ENCODE assay signal across 18 mouse cellular contexts in the genomic region with DNA sequence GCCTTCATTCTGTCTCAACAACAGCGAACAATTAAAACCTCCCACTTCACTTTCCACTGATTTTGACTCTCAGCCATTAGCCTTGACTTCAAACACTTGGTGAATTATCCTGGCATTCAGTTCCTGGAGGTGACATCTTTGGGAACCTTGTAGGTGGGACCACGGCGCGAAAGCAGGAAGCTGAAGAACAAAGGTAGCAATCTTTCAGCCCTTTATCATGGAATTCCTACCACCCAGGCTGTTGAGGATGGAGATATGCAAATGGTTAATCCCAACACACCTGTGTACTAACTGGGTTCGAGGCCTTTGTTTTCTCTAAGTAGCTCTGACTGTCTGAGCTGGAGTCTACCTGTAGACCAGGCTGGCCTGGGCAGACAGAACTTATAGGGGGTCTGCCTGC.
"Had no signal": no experiment of that assay in that cellular context is flagged by ENCODE, and none has a peak within 500 bp of the region (broad histone marks: within the 10 kb centered on the region; RNA-seq: fewer than 3 reads in every experiment).

No protein-coding gene starts in this region.

- DNase-seq: lung, embryonic 14.5 days; lung, postnatal 10 days; lung, postnatal 4 days; midbrain, embryonic 14.5 days; retina, postnatal 1 day; right cerebral cortex, adult 18-20 months; right cerebral cortex, postnatal 25 days; right cerebral cortex, postnatal 4 days; spleen, adult 18-20 months; thymus, adult 18-20 months; thymus, postnatal 14 days; thymus, postnatal 36 days had no signal

- H3K27ac ChIP-seq: midbrain, embryonic 10.5 days; midbrain, embryonic 12.5 days; neural tube, embryonic 13.5 days; neural tube, embryonic 15.5 days had no signal

- ATAC-seq: midbrain, embryonic 16.5 days had no signal

- H3K4me3 ChIP-seq: midbrain, embryonic 10.5 days; midbrain, embryonic 12.5 days; myocyte; neural tube, embryonic 13.5 days; neural tube, embryonic 15.5 days had no signal

- H3K36me3 ChIP-seq: midbrain, embryonic 10.5 days; midbrain, embryonic 12.5 days; neural tube, embryonic 13.5 days; neural tube, embryonic 15.5 days had no signal

- H3K9me3 ChIP-seq: midbrain, embryonic 10.5 days; midbrain, embryonic 12.5 days; neural tube, embryonic 13.5 days; neural tube, embryonic 15.5 days had no signal

- H3K9ac ChIP-seq: lung, embryonic 14.5 days; midbrain, embryonic 12.5 days; neural tube, embryonic 13.5 days; neural tube, embryonic 15.5 days had no signal
